Mouse (Mus musculus) adrenal gland, postnatal 0 days (tissue): Measurements from ENCODE around the gene Crip3. TPM values are rescaled to one million over a fixed set of nuclear protein-coding genes. Genes with fewer than 3 reads are reported as not detected.

Source experiments
- polyA plus RNA-seq: library from polyadenylated mRNA; unstranded; fragments of >200 nt; fragmentation: Nextera tagmentation; extraction: Ambion mirVana; gene quantifications from 2 replicates; pipeline ENCODE4 v1.2.1, GENCODE M21; 2015

The Crip3 gene
- polyA plus RNA-seq: 1.6 TPM in 2 replicates

GRCm38 (mm10) chr17:46428761-46429414, at the start of gene Crip3:
Gene Crip3, plus strand, starts transcription at chr17:46428926.

GRCm38 (mm10) chr17:46383294-46384060, 45.2 kb upstream of the Crip3 start, which contains the start of gene Zfp318:
Gene Zfp318, plus strand, starts transcription at chr17:46383731.

GRCm38 (mm10) chr17:46438298-46438873, 9.7 kb downstream of the Crip3 start, which contains the start of gene Slc22a7:
Gene Slc22a7, minus strand, starts transcription at chr17:46438457.

Other genes starting within 250 kb of the Crip3 start
- 12.1 and 18.7 TPM in 2 replicates for gene Polh, start 226.3 kb upstream of the Crip3 start, polyA plus RNA-seq
- gene Xpo5, start 226.1 kb upstream of the Crip3 start, polyA plus RNA-seq: 16.4 and 37.0 TPM in 2 replicates
- gene Polr1c, start 180.9 kb upstream of the Crip3 start, polyA plus RNA-seq: 79.4 and 112 TPM in 2 replicates
- gene Yipf3, start 180.8 kb upstream of the Crip3 start, polyA plus RNA-seq: 94.3 and 154 TPM in 2 replicates
- 2.7 TPM in 2 replicates for gene Lrrc73, start 175.4 kb upstream of the Crip3 start, polyA plus RNA-seq
- 18.1 and 25.6 TPM in 2 replicates for gene Tjap1, start 145.9 kb upstream of the Crip3 start, polyA plus RNA-seq
- 0.22 and 0.87 TPM in 2 replicates for gene Dlk2, start 131.5 kb upstream of the Crip3 start, polyA plus RNA-seq
- 3.3 and 4.3 TPM in 2 replicates for gene Abcc10, start 100.6 kb upstream of the Crip3 start, polyA plus RNA-seq
- 5.7 and 6.8 TPM in 2 replicates for gene Zfp318, start 45.2 kb upstream of the Crip3 start, polyA plus RNA-seq
- gene Slc22a7, start 9.5 kb downstream of the Crip3 start, polyA plus RNA-seq: 0.22 TPM in 1 of 2 replicates, not detected in the other
- gene Ttbk1, start 58.7 kb downstream of the Crip3 start, polyA plus RNA-seq: 0.52 and 1.7 TPM in 2 replicates
- gene Dnph1, start 67.8 kb downstream of the Crip3 start, polyA plus RNA-seq: 9.2 and 12.5 TPM in 2 replicates
- 5.8 and 6.3 TPM in 2 replicates for gene Cul9, start 117.5 kb downstream of the Crip3 start, polyA plus RNA-seq
- 2.0 and 4.1 TPM in 2 replicates for gene Srf, start 127.2 kb downstream of the Crip3 start, polyA plus RNA-seq
- 20.2 and 22.3 TPM in 2 replicates for gene Ptk7, start 200.6 kb downstream of the Crip3 start, polyA plus RNA-seq
- 21.7 and 29.3 TPM in 2 replicates for gene Klc4, start 217.1 kb downstream of the Crip3 start, polyA plus RNA-seq
- 91.3 and 138 TPM in 2 replicates for gene Mrpl2, start 217.3 kb downstream of the Crip3 start, polyA plus RNA-seq
- 22.6 and 24.3 TPM in 2 replicates for gene Cul7, start 221.4 kb downstream of the Crip3 start, polyA plus RNA-seq
- gene Rrp36, start 245.4 kb downstream of the Crip3 start, polyA plus RNA-seq: 41.4 and 55.1 TPM in 2 replicates
- 148 and 198 TPM in 2 replicates for gene Mea1, start 249.9 kb downstream of the Crip3 start, polyA plus RNA-seq